Mouse (Mus musculus) liver, embryonic 14.5 days (tissue): ENCODE data around the gene Blcap. TPM values are rescaled to one million over a fixed set of nuclear protein-coding genes. Genes with fewer than 3 reads are reported as not detected.

Experiments used
- ATAC-seq: fragments of 200-750 bp; cut with Nextera tagmentation; 2 replicates; pipeline ENCODE4 v1.8.0; 2017; ENCODE audit warnings: moderate number of reproducible peaks, mild to moderate bottlenecking, moderate library complexity; ENCODE audit not compliant: insufficient read depth
- DNase-seq, 3 experiments: peaks; one replicate each; pipeline ENCODE4 v3.0.0-alpha.2; 2012 to 2013; ENCODE audit warnings: low read depth in 3 of 3, low spot score in 3 of 3
- H3K27ac ChIP-seq: fragments of 300-500 bp; sonication (generic); 2 replicates; pipeline ENCODE4 v1.5.1; 2014; ENCODE audit warnings: moderate library complexity, mild to moderate bottlenecking, control low read depth, inconsistent platforms
- H3K27me3 ChIP-seq: fragments of 300-500 bp; sonication (generic); 2 replicates; pipeline ENCODE4 v1.6.1; 2014; ENCODE audit warnings: mild to moderate bottlenecking, low read length, moderate library complexity; ENCODE audit not compliant: control insufficient read depth, insufficient read depth
- H3K36me3 ChIP-seq: fragments of 300-500 bp; sonication (generic); replicated peaks from 2 replicates; pipeline ENCODE4 v1.6.1; 2014; ENCODE audit warnings: low read depth; ENCODE audit not compliant: control insufficient read depth, insufficient read depth
- H3K4me1 ChIP-seq, 2 experiments: fragments of 200-500 bp in 1 of 2; fragments of 300-500 bp in 1 of 2; sonication (generic) in 1 of 2; replicated peaks; 2 replicates each; pipeline ENCODE4 v1.6.1; 2012 to 2014; ENCODE audit warnings: antibody characterized with exemption in 1 of 2, inconsistent platforms in 1 of 2, low read length in 1 of 2; ENCODE audit not compliant: control insufficient read depth in 2 of 2, insufficient read depth in 2 of 2
- H3K4me2 ChIP-seq: fragments of 300-500 bp; sonication (generic); 2 replicates; pipeline ENCODE4 v1.6.1; 2014; ENCODE audit warnings: low read depth, mild to moderate bottlenecking, control low read depth, moderate library complexity
- H3K4me3 ChIP-seq, 2 experiments: fragments of 200-500 bp in 1 of 2; fragments of 300-500 bp in 1 of 2; sonication (generic) in 1 of 2; 2 replicates each; pipeline ENCODE4 v1.5.1; 2012 to 2014; ENCODE audit warnings: low read depth in 2 of 2, low read length in 2 of 2, mild to moderate bottlenecking in 2 of 2, control low read depth in 1 of 2, inconsistent platforms in 1 of 2, moderate library complexity in 1 of 2; ENCODE audit not compliant: insufficient read depth in 1 of 2
- H3K9ac ChIP-seq: fragments of 300-500 bp; sonication (generic); replicated peaks from 2 replicates; pipeline ENCODE4 v1.6.1; 2014; ENCODE audit warnings: mild to moderate bottlenecking, control low read depth, moderate library complexity
- H3K9me3 ChIP-seq: fragments of 300-500 bp; sonication (generic); 2 replicates; pipeline ENCODE4 v1.6.1; 2016; ENCODE audit warnings: low read length, mixed read lengths; ENCODE audit not compliant: control insufficient read depth
- CTCF ChIP-seq: IDR thresholded peaks from 2 replicates; pipeline ENCODE4 v1.5.1; 2016; ENCODE audit warnings: antibody characterized with exemption, low read depth, control low read depth
- EP300 ChIP-seq: IDR thresholded peaks from 2 replicates; pipeline ENCODE4 v1.6.1; 2016; ENCODE audit warnings: antibody characterized with exemption, low read depth
- WGBS: fragments of 180-500 bp; shearing (Covaris S2); extraction: QIAGEN DNeasy Blood & Tissue Kit; methylation state at CpG from one replicate; pipeline ENCODE4 v1.1.7; 2014; ENCODE audit not compliant: insufficient replicate concordance; 5-methylcytosine and 5-hydroxymethylcytosine counted together
- polyA plus RNA-seq, 2 experiments: library from polyadenylated mRNA; depleted of rRNA in 1 of 2; stranded (reverse) in 1 of 2; unstranded in 1 of 2; fragments of >200 nt; fragmentation: Nextera tagmentation in 1 of 2; extraction: Ambion mirVana in 1 of 2; gene quantifications; 2 replicates each; pipeline versions ENCODE4 v1.2.1 to v1.2.3; 2012 to 2014

Gene Blcap
- polyA plus RNA-seq (2012; rRNA removed) (5.7 and 7.1 TPM in 2 replicates), polyA plus RNA-seq (2014; fragmentation: Nextera tagmentation; extraction: Ambion mirVana) (7.1 and 8.0 TPM in 2 replicates)

GRCm38 (mm10) chr2:157571224-157571832 is at the start of gene Blcap:
Gene Blcap, minus strand, starts transcription at chr2:157571274.
- Histone ChIP-seq H3K27ac (no peak within 1 kb of the TSS), H3K4me1 (peaks cover 0 to 9% of the 10 kb centered on the region in 2 experiments), H3K27me3 (no peaks in the 10 kb centered on the region), H3K4me3 (no peak within 1 kb of the TSS), H3K36me3 (no peaks in the 10 kb centered on the region), H3K9ac (no peak within 1 kb of the TSS), H3K9me3 (no peaks in the 10 kb centered on the region), H3K4me2 (no peak within 1 kb of the TSS)
- 10% methylated on average over 6 of the region's 6 CpGs for WGBS
- DNase-seq = peak in 2 of 3 experiments; percentile 17 to 30
- TF ChIP-seq EP300 = no peak
- TF ChIP-seq CTCF = peak; percentile 65
- no peak for ATAC-seq

- no peak for DNase-seq
- Histone ChIP-seq H3K27me3 (no peaks in the 10 kb centered on the region), H3K4me1 (no peaks in the 10 kb centered on the region), H3K4me2 (no peak overlapping the region), H3K9me3 (no peaks in the 10 kb centered on the region), H3K9ac (no peak overlapping the region), H3K27ac (no peak overlapping the region), H3K36me3 (no peaks in the 10 kb centered on the region), H3K4me3 (no peak overlapping the region)
- ATAC-seq = no peak
- TF ChIP-seq EP300 (no peak), CTCF (no peak)
- WGBS = 64% methylated on average over 4 of the region's 4 CpGs
Measured at GRCm38 (mm10) chr2:157618393-157618792, 47.3 kb upstream of the Blcap start.

DNA sequence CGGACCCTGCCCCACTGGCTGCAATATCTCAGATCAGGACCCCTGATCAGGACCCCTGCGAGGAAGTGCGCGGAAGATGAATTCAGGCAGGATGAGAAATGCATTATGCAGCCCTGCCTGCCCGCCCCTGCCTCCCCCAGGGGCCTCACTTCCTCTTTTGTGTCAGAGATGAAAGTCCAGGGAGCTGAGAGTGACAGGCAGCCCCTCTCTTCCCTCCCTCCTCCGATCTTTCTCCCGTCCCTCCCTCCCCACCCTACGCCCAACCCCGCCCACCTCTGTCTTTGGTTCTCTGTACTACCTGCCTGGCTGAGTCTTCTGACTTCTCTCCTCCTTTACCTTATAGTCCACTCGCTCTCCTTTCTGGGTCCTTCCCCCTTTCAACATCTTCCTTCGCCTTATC is 42.9 kb upstream of the Blcap start:
- H3K27ac ChIP-seq = no peak overlapping the region
- no peaks in the 10 kb centered on the region for H3K27me3 ChIP-seq
- no peaks in the 10 kb centered on the region for H3K36me3 ChIP-seq
- H3K9me3 ChIP-seq = no peaks in the 10 kb centered on the region
- H3K4me1 ChIP-seq = no peaks in the 10 kb centered on the region
- 6% methylated on average over 10 of the region's 11 CpGs for WGBS
- ATAC-seq (no peak), DNase-seq (no peak)
- TF ChIP-seq EP300 (no peak), CTCF (no peak)
- H3K4me2 ChIP-seq = no peak overlapping the region
- no peak overlapping the region for H3K4me3 ChIP-seq
- H3K9ac ChIP-seq = no peak overlapping the region

GRCm38 (mm10) chr2:157611735-157612134 is 40.7 kb upstream of the Blcap start:
- no peaks in the 10 kb centered on the region for H3K9me3 ChIP-seq
- no peak for DNase-seq
- TF ChIP-seq EP300 = no peak
- no peak for TF ChIP-seq CTCF
- ATAC-seq = no peak
- no peak overlapping the region for H3K4me3 ChIP-seq
- WGBS = 61% methylated on average over 3 of the region's 3 CpGs
- no peaks in the 10 kb centered on the region for H3K27me3 ChIP-seq
- H3K4me1 ChIP-seq = no peaks in the 10 kb centered on the region
- no peak overlapping the region for H3K4me2 ChIP-seq
- H3K36me3 ChIP-seq = no peaks in the 10 kb centered on the region
- H3K27ac ChIP-seq = no peak overlapping the region
- no peak overlapping the region for H3K9ac ChIP-seq

DNA sequence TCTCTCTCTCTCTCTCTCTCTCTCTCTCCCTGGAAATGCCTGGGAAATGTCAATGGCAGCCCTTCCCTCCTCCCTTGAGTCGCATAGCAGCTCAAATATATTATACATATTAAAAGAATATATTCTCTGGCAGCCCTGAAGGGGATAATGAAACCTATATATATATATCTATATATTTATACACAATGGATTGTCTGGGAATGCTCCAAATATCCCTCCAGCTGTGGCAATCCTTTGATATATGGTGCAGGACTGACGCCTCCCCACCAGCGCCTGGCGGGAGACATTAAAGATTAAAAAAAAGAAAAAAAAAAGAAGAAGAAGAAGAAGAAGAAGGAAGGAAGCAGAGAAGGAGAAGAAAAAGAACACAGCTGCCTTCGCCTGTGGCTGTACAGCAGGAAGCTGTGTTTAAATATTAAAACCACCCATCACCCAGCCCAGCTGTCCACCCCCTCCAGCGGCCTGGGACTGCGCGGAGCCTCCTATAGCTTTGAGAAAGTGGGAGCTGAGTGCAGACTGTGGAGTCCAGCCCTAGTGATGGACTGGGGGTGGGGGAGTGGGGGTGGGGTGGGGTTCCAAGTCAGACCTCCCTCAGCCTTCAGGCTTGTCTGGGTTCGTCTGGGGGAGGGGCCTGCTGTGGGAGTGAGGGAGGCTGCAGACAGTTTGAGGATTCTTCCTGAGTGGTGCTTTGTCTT is 36.6 kb upstream of the Blcap start:
- ATAC-seq (no peak), DNase-seq (no peak)
- H3K27ac ChIP-seq = no peak overlapping the region
- H3K27me3 ChIP-seq = no peaks in the 10 kb centered on the region
- 43% methylated on average over 9 of the region's 9 CpGs for WGBS
- no peaks in the 10 kb centered on the region for H3K9me3 ChIP-seq
- no peaks in the 10 kb centered on the region for H3K36me3 ChIP-seq
- no peak overlapping the region for H3K4me2 ChIP-seq
- no peak for TF ChIP-seq EP300
- H3K9ac ChIP-seq = no peak overlapping the region
- no peak overlapping the region for H3K4me3 ChIP-seq
- no peaks in the 10 kb centered on the region for H3K4me1 ChIP-seq
